Mouse (Mus musculus) left cerebral cortex, adult 9 months (tissue): ENCODE results near the gene Dnajc21.
"Not testable (repeated sequence)": the region's sequence is repeated elsewhere in the genome, so short reads cannot be mapped to it uniquely, and the experiment has no call there.

Experiments
- DNase-seq, 2 experiments: peaks; one replicate each; pipeline ENCODE4 v3.0.0; 2022; ENCODE audit warnings: low spot score in 2 of 2

The Dnajc21 gene

DNA sequence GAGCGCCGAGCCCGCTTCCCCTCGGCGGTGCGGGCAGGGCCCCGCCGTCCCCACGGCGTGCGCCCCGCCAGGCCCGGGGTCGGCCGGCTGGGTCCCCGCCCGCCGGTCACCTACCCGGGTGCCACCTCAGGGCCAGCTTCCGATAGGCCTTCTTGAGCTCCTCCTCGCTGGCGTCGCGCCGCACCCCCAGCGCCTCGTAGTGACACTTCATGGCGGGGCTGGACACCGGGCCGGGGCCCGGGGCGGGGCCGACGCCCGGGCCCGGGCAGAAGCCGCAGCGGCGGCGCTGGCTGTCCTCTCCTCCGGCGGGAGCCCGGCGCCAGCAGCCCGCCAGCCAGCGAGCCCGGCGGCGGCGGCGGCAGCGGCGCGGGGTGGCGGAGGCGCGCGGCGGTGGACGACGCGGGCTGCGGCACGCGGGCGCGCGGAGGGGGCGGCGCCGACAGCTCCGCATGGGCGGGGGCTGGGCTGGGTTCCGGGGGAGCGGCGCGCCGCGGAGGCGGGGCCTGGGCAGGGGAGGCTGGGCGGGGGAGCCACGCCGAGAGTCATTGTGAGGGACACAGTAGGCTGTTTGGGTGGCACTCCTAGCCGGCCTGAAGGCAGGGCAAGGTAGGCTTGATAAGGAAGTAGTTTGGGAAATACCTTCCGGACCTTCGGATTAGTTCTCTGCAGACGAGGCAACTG, at the start of gene Dnajc21:
Dnajc21 (minus strand) TSS at position 366 of the 681 bp plus-strand sequence.
- DNase-seq: peak in 1 of 2 experiments; percentile 71

- DNase-seq: no peak
Observed at GRCm38 (mm10) chr15:10515166-10515565, 44.9 kb upstream of the Dnajc21 start.

- no peak for DNase-seq
Observed at GRCm38 (mm10) chr15:10506099-10506498, 35.8 kb upstream of the Dnajc21 start.

GRCm38 (mm10) chr15:10500838-10501719, 30.8 kb upstream of the Dnajc21 start:
- DNase-seq: peak in 1 of 2 experiments; percentile 54

DNA sequence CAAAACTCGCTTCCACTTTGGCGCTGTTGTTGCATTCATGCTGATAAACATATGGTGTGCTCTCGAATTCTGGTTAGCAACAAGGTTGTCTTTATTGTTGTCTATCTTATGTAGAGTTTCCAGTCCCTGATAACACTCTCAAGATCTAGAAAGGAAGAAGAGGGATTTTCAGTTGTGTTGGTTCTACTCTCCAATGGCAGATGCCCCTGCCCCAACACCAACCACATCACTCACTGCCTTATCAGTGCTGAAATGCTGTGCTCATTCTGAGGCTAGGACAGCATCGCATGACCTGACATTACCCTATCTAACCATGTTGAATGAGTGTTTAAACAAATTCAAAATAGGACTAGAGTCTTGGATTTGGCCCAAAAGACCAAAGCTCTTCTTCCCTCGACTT, 29.7 kb upstream of the Dnajc21 start:
- DNase-seq: no peak

GRCm38 (mm10) chr15:10499593-10499992, 29.3 kb upstream of the Dnajc21 start:
- DNase-seq: no peak

- DNase-seq: not testable (repeated sequence)
Observed at GRCm38 (mm10) chr15:10496696-10497095, 26.4 kb upstream of the Dnajc21 start.

GRCm38 (mm10) chr15:10495944-10496343, 25.6 kb upstream of the Dnajc21 start:
- no peak for DNase-seq

DNA sequence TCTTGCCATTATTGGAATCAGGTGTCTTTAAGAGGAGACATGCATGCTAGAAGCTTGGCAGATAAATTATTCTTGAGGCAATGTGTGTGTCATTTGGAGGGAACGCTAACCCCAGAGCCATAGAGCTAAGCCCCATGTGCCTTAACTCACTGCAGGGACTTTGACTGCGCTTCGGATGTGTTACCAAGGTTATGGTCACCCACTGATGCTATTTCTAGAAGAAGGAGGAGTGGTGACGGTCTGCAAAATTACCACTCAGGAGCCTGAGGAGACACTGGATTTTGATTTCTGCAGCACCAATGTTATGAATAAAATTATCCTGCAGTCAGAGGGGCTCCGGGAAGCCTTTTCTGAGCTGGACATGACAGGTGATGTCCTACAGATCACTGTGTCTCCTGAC, 19.8 kb upstream of the Dnajc21 start:
- DNase-seq: peak in 1 of 2 experiments; percentile 22

- DNase-seq: no peak
Observed at GRCm38 (mm10) chr15:10487246-10487645, 16.9 kb upstream of the Dnajc21 start.

DNA sequence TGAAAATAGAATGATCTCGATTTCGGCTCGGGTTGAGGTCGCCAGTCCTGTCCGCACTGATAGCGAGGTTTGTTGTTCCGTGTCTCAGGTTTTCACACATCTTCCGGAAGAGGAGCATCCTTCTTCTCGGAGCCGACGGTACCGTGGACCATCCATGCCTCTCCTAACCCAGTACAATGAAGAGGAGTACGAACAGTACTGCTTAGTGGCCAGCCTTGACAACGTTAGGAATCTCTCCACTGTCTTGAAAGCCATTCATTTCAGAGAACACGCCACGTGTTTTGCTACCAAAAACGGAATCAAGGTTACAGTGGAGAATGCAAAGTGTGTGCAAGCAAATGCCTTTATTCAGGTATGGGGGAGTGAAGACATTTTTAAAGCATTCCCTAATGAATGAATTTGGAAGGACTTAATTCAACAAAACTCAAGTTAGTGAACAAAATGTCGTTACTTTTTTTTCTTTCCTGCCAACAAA, 16.1 kb upstream of the Dnajc21 start:
- DNase-seq: no peak

GRCm38 (mm10) chr15:10485484-10486364, 15.4 kb upstream of the Dnajc21 start, which contains the start of the genes Brix1 and Rad1:
Brix1 (minus strand) TSS chr15:10485947.
Rad1 (plus strand) TSS chr15:10486018.
- DNase-seq: peak; percentile 87 to 96

- no peak for DNase-seq
Observed at GRCm38 (mm10) chr15:10470941-10471340, 625 bp upstream of the Dnajc21 start.

GRCm38 (mm10) chr15:10469641-10470150, 620 bp downstream of the Dnajc21 start:
- peak in 1 of 2 experiments; percentile 22 for DNase-seq

GRCm38 (mm10) chr15:10468761-10469160, 1.6 kb downstream of the Dnajc21 start:
- no peak for DNase-seq

- DNase-seq: no peak
Observed at GRCm38 (mm10) chr15:10464678-10465077, 5.6 kb downstream of the Dnajc21 start.

GRCm38 (mm10) chr15:10463555-10463954, 6.8 kb downstream of the Dnajc21 start:
- peak in 1 of 2 experiments; percentile 40 for DNase-seq

DNA sequence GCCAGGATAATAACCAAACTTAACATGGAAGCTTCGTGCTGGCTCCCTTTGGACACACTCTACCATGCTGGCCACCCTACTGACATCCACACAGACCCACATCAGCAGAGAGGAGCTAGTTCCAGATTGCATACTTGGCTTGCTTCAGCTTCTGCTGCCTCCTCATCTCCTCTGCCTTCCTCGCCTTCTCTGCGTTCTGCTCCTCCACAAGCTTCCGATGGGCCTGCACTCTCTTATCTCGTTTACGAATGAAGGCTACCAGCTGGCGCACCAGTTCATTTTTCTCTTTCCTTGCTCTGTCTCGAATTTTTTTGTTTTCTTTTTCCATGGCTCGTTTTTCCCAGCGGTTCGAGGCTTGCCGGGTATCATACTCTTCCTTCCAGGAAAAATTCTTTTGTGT, 9.3 kb downstream of the Dnajc21 start:
- DNase-seq: no peak

DNA sequence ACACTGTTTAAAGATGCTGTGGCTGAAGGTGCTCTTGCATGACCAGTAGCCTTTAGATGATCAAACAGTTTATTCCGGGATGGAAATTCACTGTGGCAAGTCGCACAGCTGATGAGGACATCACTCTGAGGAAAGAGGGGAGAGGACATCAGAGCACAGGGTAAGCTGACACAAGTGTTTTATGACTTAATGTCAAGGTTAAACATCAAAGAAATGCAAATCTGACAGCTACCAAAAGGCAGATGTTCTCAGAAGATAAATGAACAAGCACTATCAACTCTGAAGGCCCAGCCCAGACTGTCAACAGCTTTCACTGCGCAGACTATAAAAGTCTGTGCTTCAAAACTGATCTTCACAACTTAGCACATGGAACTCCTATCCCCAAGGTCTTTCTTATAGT, 23.2 kb downstream of the Dnajc21 start:
- no peak for DNase-seq

DNA sequence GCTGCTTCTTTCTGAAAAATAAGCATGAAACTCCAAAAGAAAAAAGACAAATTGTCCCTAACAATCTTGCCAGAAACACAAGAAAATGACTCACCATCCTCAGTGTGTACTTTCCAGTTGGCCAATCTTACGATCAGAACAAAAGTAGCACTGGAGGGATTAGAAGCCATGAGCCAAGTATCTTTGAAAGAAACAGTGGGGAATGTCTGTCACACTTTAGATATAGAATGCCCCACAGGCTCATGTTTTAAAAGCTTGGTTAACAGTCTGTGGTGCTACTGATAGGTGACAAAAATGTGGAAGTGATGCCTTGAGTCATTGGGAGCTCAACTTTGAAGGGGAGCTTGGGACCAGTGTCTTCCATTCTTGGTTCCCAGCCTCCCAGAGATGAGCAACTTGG, 28.0 kb downstream of the Dnajc21 start:
- DNase-seq: no peak

GRCm38 (mm10) chr15:10441493-10441892, 28.8 kb downstream of the Dnajc21 start:
- no peak for DNase-seq
